Mouse (Mus musculus): ENCODE measurements around the gene Ammecr1.

Gene Ammecr1

DNA sequence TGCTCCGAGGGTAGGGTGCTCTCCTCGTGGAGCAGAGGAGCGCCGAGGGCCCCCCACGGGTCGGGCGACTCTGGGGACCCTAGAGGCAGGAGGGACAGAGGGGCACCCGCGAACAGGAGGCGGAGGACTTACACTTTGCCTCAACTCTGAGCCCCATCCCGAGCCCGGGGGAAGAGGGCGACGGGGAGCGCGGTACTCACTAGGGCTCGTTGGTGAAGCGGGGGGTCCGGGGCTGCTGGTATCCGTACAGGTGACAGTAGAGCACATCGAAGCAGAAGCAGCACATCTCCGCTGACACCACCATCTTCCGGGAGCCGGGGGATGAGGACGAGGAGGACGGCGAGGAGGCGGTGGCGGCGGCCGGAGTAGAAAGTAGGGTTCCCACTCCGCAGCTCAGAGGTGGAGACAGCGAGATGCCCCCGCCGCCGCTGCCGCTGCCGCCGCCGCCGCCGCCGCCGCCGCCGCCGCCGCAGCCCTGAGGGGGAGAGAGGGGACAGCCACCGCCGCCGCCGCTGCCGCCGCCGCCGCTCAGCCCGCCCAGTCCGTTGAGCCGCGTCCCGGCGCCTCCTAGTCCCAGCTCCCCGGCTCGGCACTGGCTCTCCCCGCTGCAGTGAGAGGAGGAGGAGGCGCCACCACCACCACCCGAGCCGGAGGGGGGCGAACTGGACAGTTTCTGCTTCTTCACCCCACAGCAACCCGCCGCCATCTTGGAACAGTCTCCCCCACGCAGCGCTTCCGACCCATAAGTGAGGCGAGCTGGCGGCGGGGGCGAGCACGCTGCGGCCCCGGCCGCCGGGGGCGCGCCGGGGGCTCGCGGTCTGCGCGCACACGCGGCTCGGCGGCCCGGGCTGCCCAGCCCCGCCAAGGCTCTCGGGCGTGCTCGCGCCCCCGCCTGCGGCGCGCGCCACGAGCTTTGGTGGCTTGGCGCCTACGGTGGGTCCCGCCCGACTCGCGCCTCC lies at the start of gene Ammecr1:
Gene Ammecr1 (minus strand): TSS at position 721 of the 959 bp plus-strand sequence.
- peak; percentile 67 for DNase-seq (ENCODE audit: low spot score)

DNA sequence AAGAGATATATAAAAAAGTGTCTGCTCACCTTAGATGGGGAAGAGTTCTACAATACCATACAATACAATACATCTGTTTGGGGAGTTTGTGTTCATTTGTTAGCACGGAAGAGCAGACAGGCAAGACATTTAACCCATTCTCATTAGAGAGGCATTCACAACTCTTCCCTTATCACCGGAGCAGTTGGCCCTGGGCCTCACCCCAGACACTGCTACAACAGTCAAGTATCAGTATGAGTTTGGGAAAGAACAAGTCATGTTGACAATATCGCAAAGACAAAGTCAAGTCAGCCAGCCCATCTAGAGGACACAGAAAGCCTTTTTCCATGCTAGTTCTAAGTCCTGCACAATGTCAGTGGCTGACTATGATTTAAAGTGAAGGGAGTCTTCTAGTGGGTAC lies 47.6 kb upstream of the Ammecr1 start:
- no peak for DNase-seq (ENCODE audit: low spot score)

- no peak for DNase-seq (ENCODE audit: low spot score)
These were observed 45.8 kb upstream of the Ammecr1 start for GRCm38 (mm10) chrX:143012334-143012733.

GRCm38 (mm10) chrX:143011865-143012264 lies 45.3 kb upstream of the Ammecr1 start:
- no peak for DNase-seq (ENCODE audit: low spot score)

GRCm38 (mm10) chrX:143004131-143004846 lies 37.8 kb upstream of the Ammecr1 start:
- no peak for DNase-seq (ENCODE audit: low spot score)

GRCm38 (mm10) chrX:142997214-142997613 lies 30.7 kb upstream of the Ammecr1 start:
- no peak for DNase-seq (ENCODE audit: low spot score)

- no peak for DNase-seq (ENCODE audit: low spot score)
These were observed 28.0 kb upstream of the Ammecr1 start for GRCm38 (mm10) chrX:142994514-142994913.

DNA sequence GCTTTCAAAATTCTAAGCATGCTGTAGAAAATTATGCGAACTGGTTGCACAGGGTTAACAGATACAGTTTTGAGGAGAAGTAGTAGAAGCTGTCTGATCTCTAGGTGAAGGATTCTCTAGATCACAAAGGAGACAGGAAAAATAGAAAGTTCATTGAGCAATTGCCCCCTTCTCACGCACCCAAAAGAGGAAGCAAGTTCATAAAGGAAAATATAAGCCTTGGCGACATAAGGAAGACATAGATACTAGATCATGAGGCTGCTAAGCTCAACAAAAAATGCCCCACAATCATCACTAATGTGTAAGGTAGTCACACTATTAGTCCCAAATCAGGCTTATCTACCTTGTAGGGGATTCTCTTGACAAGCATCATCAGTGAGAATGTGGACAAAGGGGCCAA lies 17.6 kb upstream of the Ammecr1 start:
- DNase-seq (ENCODE audit: low spot score) = no peak

DNA sequence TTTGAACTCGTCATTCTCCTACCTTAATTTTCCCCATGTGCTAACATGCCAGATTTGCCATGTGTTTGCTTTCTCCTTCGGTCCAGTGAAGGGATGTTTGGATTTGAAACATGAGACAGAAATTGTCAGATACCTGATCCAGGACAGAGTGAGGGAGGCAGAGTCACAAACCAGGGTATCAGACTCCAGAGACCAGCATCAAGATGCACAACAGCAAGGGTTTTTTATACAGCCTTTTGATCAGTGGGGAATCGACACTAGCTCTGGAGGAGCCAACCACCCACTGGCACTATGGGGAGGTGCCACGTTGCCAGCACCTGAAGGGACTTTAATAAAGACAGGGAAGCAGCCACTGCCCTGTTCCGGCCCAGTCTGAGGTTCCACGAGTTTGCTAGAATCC lies 17.1 kb upstream of the Ammecr1 start:
- no peak for DNase-seq (ENCODE audit: low spot score)

GRCm38 (mm10) chrX:142981530-142982130 lies 15.1 kb upstream of the Ammecr1 start:
- DNase-seq (ENCODE audit: low spot score) = no peak

DNA sequence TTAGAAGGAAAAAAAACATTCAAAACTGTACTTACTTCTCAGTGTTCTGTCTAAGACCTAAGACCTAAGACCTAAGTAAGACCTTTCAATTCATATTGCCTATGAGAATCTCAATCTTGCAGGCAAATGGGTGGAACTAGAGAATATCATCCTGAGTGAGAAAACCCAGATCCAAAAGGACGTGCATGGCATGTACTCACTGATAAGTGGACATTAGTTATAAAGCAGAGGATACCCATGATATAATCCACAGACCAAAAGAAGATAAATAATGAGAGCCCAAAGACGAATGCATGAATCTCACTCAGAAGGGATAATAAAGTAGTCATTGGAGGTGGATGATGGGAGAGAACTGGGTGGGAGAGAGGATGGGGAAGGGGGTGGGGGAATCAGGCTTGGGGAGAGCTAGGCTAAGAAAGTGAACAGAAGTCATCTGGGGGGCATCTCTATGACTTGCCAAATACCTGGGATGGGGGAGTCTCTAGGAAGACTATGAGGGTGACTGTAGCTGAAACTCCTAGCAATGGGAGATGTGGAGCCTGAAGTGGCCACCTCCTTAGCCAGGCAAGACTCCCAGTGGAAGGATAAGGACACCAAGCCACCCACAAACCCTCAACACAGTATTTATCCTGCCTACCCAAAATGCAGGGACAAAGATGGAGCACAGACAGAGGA lies 14.5 kb upstream of the Ammecr1 start:
- no peak for DNase-seq (ENCODE audit: low spot score)

GRCm38 (mm10) chrX:142979224-142979623 lies 12.7 kb upstream of the Ammecr1 start:
- no peak for DNase-seq (ENCODE audit: low spot score)

DNA sequence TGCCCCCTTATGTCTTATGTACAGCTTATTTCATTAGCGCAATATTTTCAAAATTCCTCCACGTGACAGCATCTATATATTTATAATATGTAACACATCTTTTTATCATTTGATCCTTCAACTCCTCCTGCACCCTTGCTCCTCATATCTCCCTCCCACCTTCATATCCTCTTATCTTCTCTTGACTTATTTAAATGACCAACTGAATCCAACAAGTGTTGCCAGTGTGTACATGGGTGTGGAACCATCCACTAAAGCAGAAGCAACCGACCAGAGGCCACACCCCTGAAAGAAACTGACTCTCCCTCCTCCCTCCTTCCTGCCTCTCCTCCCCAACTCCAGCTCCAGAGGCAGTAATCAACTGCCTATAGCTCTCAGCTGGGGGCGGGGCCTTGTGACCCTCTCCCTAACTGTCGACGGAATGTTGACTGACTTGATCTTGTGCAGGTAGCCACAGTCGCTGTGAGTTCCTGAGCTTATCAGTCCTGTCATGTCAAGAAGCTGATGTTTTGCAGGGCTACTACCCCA lies 6.0 kb upstream of the Ammecr1 start:
- no peak for DNase-seq (ENCODE audit: low spot score)

- DNase-seq (ENCODE audit: low spot score) = no peak
These were observed 5.2 kb upstream of the Ammecr1 start for GRCm38 (mm10) chrX:142971759-142972158.

DNA sequence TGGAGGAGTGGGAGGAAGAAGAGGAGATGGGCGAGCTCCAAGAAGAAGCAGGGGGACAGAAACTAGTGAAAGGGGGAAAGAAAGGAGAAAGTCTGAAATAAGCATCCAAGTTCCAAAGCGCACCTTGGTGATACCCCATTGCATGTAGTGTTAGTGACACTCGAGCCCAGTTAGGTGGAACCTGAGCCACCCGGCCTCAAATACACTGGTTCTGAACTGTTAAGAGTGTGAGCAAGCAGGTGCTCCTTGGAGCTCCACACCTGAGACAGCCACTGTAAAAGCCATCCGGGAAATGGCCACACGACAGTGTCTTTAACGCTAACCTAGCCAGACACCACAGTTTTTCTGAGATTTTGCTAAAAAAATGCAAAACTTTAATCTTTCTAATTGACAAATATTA lies 539 bp upstream of the Ammecr1 start:
- no peak for DNase-seq (ENCODE audit: low spot score)

GRCm38 (mm10) chrX:142965236-142966007 lies 1.1 kb downstream of the Ammecr1 start:
- DNase-seq (ENCODE audit: low spot score) = peak; percentile 5

GRCm38 (mm10) chrX:142960434-142960833 lies 6.1 kb downstream of the Ammecr1 start:
- no peak for DNase-seq (ENCODE audit: low spot score)

DNA sequence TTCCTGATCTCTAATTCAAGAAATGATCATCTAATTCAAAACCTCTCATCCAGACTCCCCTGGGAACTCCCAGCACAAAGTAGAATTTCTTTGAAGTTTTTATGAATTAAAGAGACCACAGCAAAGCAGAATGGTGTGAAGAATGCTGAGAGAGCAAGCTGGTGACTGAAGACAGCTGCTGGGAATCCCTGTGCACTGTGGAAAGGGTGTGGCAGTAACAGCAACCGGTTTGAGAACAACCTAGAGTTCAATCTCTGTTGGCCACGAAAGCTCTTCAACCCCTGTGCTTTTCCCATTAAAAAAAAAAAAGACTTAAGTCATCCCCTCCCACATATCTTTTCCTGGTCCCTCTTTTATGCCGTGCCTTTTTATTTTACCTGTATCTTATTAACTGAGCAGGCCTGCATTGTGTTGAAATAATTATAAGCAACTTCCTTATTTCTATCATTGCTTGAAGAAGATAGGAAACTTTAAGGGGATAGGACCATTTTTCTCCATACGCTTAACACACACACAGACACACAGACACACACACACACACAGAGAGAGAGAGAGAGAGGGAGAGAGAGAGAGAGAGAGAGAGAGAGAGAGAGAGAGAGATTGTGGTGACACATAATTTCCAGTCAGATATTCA lies 6.7 kb downstream of the Ammecr1 start:
- DNase-seq (ENCODE audit: low spot score) = no peak

GRCm38 (mm10) chrX:142928430-142928829 lies 38.1 kb downstream of the Ammecr1 start:
- DNase-seq (ENCODE audit: low spot score) = no peak

DNA sequence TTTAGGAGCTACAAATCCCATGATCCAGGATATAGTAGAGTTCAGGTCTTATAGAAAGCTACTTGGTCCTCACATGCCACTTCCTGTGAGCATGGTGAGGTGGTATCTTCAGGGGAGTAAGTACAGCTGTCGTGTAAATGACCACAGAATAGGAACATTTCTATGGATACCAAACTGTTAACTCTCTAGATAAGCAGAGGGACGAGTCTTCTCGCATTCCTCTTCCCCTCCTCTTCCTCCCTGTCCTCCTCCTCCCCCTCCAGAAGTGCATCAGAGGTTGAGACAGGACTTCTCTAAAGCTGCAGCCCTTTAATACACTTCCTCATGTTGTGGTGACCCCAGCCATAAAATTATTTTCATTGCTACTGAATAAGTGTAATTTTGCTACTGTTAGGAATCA lies 49.1 kb downstream of the Ammecr1 start:
- DNase-seq (ENCODE audit: low spot score) = no peak

DNA sequence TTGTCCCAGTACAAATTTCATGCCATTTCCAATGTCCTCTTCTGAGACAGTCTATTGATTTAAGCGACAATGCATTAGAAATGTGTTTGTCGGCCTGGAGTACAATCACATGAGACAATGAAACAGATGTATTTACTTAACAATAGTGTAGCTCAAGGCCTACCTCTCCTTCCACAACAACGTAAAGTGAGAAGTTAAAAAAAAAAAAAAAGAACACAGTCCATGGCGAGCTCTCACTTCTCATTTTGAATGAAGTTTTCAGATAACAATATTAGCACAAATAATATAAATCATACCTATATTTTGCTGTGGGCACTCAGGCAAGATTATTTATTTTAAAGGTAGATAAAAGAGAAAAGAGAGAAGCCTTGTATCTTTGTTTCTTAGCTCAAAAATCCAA lies 49.8 kb downstream of the Ammecr1 start:
- DNase-seq (ENCODE audit: low spot score) = no peak

Data from adipocyte (in vitro differentiated cells).